Mouse (Mus musculus): ENCODE results near the gene Fli1. TPM values are rescaled to one million over a fixed set of nuclear protein-coding genes. Genes with fewer than 3 reads are reported as not detected.

Fli1 gene
- 6.9 and 8.2 TPM in 2 replicates for polyA plus RNA-seq (2015; fragmentation: Nextera tagmentation; extraction: Ambion mirVana)

DNA sequence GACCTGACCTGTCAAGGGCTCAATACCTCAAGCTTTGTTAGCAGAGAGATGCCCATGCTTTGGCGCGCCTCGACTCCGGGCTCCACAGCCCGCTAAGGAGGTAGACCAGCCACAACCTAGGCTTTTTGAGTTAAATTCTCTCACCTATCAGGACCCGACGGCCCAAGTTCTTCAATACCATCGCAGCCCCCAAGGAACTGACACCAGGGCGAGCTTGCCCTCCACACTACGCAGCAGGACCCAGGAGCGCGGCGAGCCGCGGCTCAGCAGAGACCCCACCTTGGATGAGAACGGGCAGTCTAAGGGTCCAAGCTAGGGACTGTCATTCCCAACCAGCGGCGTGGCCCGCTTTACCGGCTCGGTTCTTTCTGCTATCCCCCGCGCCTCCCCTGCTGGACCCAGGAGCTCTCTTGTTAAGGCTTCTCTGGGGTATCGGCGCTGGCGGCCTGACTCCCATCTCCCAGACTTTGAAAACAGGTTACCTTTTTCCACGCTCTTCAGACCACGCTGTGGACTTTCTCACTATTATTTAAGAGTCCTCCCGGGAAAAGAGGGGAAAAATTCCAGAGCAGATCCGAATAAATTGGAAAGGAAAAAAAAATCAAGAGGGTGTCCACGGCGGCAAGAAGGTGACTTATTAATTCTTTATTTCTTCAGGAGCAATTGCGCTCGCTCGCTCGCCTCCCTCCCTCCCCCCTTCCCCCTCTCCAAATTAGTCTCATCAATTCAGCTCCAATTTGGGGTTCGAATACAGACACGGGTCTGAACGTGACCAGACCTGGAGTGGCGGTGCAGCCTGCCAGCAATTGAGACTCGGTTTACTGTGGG, at the start of gene Fli1:
Gene Fli1 (minus strand): TSS at position 650 of the 828 bp plus-strand sequence.
- H3K4me2 ChIP-seq (ENCODE audit: low read depth, low read length) = peak within 1 kb of the TSS; percentile 65
- ATAC-seq (ENCODE audit: low read depth) = no peak
- H3K27ac ChIP-seq (ENCODE audit: low read length) = 0 out of 2 replicates have a peak within 1 kb of the TSS, but pooled peaks have one; percentile 19
- peak within 1 kb of the TSS; percentile 33; the same call in 1 of the 2 replicates for H3K9ac ChIP-seq (ENCODE audit: low read depth, low read length)
- peak within 1 kb of the TSS; percentile 65 for H3K4me3 ChIP-seq (ENCODE audit: low read depth, low read length)
- H3K27me3 ChIP-seq (ENCODE audit: control insufficient read depth, insufficient read depth, low read depth, low read length) = peaks cover 73% of the 10 kb centered on the region
- no peaks in the 10 kb centered on the region for H3K9me3 ChIP-seq (replicated peaks; ENCODE audit: control insufficient read depth, low read length)
- no peaks in the 10 kb centered on the region for H3K36me3 ChIP-seq (ENCODE audit: control insufficient read depth, insufficient read depth)
- under 1% methylated on average over 41 of the region's 41 CpGs for WGBS (ENCODE audit: insufficient replicate concordance)
- peaks cover 8% of the 10 kb centered on the region for H3K4me1 ChIP-seq (ENCODE audit: control insufficient read depth, low read depth, low read length)

- no peaks in the 10 kb centered on the region for H3K9me3 ChIP-seq (replicated peaks; ENCODE audit: control insufficient read depth, low read length)
- no peak overlapping the region for H3K4me3 ChIP-seq (ENCODE audit: low read depth, low read length)
- no peak overlapping the region; the same call in 1 of the 2 replicates for H3K9ac ChIP-seq (ENCODE audit: low read depth, low read length)
- peak; percentile 75 for ATAC-seq (ENCODE audit: low read depth)
- H3K4me2 ChIP-seq (ENCODE audit: low read depth, low read length) = peak overlapping the region; percentile 25; the same call in 1 of the 2 replicates
- no peaks in the 10 kb centered on the region for H3K36me3 ChIP-seq (ENCODE audit: control insufficient read depth, insufficient read depth)
- no peak overlapping the region for H3K27ac ChIP-seq (ENCODE audit: low read length)
- H3K27me3 ChIP-seq (ENCODE audit: control insufficient read depth, insufficient read depth, low read depth, low read length) = no peaks in the 10 kb centered on the region
- 11% methylated on average over 14 of the region's 14 CpGs for WGBS (ENCODE audit: insufficient replicate concordance)
- H3K4me1 ChIP-seq (ENCODE audit: control insufficient read depth, low read depth, low read length) = peaks cover 2% of the 10 kb centered on the region; the same call in 1 of the 2 replicates
These were observed 49.3 kb upstream of the Fli1 start for GRCm38 (mm10) chr9:32591732-32592582.

DNA sequence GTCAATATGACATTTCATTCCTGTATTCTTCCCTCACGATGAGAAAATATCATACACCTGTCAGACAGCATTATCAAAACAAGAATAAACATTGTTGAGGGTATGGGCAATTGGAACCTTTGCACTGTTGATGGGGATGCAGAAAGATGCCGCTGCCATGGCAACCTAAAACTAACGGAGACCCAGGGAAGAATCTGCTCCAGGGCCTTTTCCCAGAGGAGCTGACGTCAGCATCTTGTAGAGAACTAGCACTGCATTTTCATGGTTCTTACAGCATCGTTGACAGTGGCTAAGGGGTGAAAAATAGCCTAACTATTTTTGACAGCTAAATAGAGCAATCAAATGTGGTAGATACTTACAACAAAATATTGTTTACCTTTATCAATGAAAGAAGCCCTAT, 47.9 kb upstream of the Fli1 start:
- H3K36me3 ChIP-seq (ENCODE audit: control insufficient read depth, insufficient read depth) = no peaks in the 10 kb centered on the region
- 64% methylated on average over 5 of the region's 5 CpGs for WGBS (ENCODE audit: insufficient replicate concordance)
- no peak overlapping the region for H3K9ac ChIP-seq (ENCODE audit: low read depth, low read length)
- no peak overlapping the region for H3K27ac ChIP-seq (ENCODE audit: low read length)
- no peak overlapping the region for H3K4me2 ChIP-seq (ENCODE audit: low read depth, low read length)
- no peak for ATAC-seq (ENCODE audit: low read depth)
- H3K9me3 ChIP-seq (replicated peaks; ENCODE audit: control insufficient read depth, low read length) = no peaks in the 10 kb centered on the region
- H3K4me1 ChIP-seq (ENCODE audit: control insufficient read depth, low read depth, low read length) = peaks cover 2% of the 10 kb centered on the region; the same call in 1 of the 2 replicates
- no peak overlapping the region for H3K4me3 ChIP-seq (ENCODE audit: low read depth, low read length)
- no peaks in the 10 kb centered on the region for H3K27me3 ChIP-seq (ENCODE audit: control insufficient read depth, insufficient read depth, low read depth, low read length)

- Histone ChIP-seq H3K4me2 (ENCODE audit: low read depth, low read length) (no peak overlapping the region), H3K4me1 (ENCODE audit: control insufficient read depth, low read depth, low read length) (peaks cover 2% of the 10 kb centered on the region; the same call in 1 of the 2 replicates), H3K9me3 (replicated peaks; ENCODE audit: control insufficient read depth, low read length) (no peaks in the 10 kb centered on the region), H3K27me3 (ENCODE audit: control insufficient read depth, insufficient read depth, low read depth, low read length) (no peaks in the 10 kb centered on the region), H3K27ac (ENCODE audit: low read length) (no peak overlapping the region), H3K9ac (ENCODE audit: low read depth, low read length) (no peak overlapping the region), H3K36me3 (ENCODE audit: control insufficient read depth, insufficient read depth) (no peaks in the 10 kb centered on the region), H3K4me3 (ENCODE audit: low read depth, low read length) (no peak overlapping the region)
- 5% methylated on average over 8 of the region's 8 CpGs for WGBS (ENCODE audit: insufficient replicate concordance)
- ATAC-seq (ENCODE audit: low read depth) = peak; percentile 44; the same call in 1 of the 2 replicates
These were observed 47.2 kb upstream of the Fli1 start for GRCm38 (mm10) chr9:32589900-32590299.

- Histone ChIP-seq H3K4me3 (ENCODE audit: low read depth, low read length) (no peak overlapping the region), H3K4me1 (ENCODE audit: control insufficient read depth, low read depth, low read length) (no peaks in the 10 kb centered on the region), H3K4me2 (ENCODE audit: low read depth, low read length) (no peak overlapping the region), H3K27ac (ENCODE audit: low read length) (no peak overlapping the region), H3K36me3 (ENCODE audit: control insufficient read depth, insufficient read depth) (no peaks in the 10 kb centered on the region), H3K9ac (ENCODE audit: low read depth, low read length) (no peak overlapping the region), H3K9me3 (replicated peaks; ENCODE audit: control insufficient read depth, low read length) (no peaks in the 10 kb centered on the region), H3K27me3 (ENCODE audit: control insufficient read depth, insufficient read depth, low read depth, low read length) (no peaks in the 10 kb centered on the region; the same call in 1 of the 2 replicates)
- ATAC-seq (ENCODE audit: low read depth) = no peak
- WGBS (ENCODE audit: insufficient replicate concordance) = 39% methylated on average over 7 of the region's 7 CpGs
These were observed 42.7 kb upstream of the Fli1 start for GRCm38 (mm10) chr9:32585357-32585756.

DNA sequence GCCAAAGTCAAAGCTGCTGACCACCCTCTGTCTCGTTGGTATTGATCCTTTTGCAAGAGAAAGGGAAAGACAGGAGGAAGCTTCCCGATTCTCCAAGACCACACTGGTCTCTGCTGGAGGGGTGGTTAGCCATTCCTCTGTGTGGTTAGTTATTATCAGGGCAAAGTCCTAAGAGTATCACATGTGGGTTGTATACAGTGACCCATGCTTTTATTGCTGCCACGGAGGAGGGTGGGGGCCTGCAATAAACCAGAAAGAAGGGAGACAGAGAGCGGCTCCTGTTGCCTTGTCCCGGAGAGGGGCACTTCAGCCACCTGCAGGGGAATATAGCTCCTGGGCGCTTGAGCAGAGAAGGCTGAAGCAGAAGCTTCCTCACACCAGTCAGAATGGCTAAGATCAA, 41.2 kb upstream of the Fli1 start:
- H3K27ac ChIP-seq (ENCODE audit: low read length) = no peak overlapping the region
- no peak overlapping the region for H3K9ac ChIP-seq (ENCODE audit: low read depth, low read length)
- 57% methylated on average over 6 of the region's 6 CpGs for WGBS (ENCODE audit: insufficient replicate concordance)
- H3K27me3 ChIP-seq (ENCODE audit: control insufficient read depth, insufficient read depth, low read depth, low read length) = no peaks in the 10 kb centered on the region; the same call in 1 of the 2 replicates
- no peak overlapping the region for H3K4me2 ChIP-seq (ENCODE audit: low read depth, low read length)
- H3K36me3 ChIP-seq (ENCODE audit: control insufficient read depth, insufficient read depth) = no peaks in the 10 kb centered on the region
- ATAC-seq (ENCODE audit: low read depth) = no peak
- no peaks in the 10 kb centered on the region for H3K9me3 ChIP-seq (replicated peaks; ENCODE audit: control insufficient read depth, low read length)
- H3K4me3 ChIP-seq (ENCODE audit: low read depth, low read length) = no peak overlapping the region
- no peaks in the 10 kb centered on the region for H3K4me1 ChIP-seq (ENCODE audit: control insufficient read depth, low read depth, low read length)

GRCm38 (mm10) chr9:32581851-32582573, 39.4 kb upstream of the Fli1 start:
- Histone ChIP-seq H3K27ac (ENCODE audit: low read length) (no peak overlapping the region), H3K27me3 (ENCODE audit: control insufficient read depth, insufficient read depth, low read depth, low read length) (no peaks in the 10 kb centered on the region; the same call in 1 of the 2 replicates), H3K9me3 (replicated peaks; ENCODE audit: control insufficient read depth, low read length) (no peaks in the 10 kb centered on the region), H3K36me3 (ENCODE audit: control insufficient read depth, insufficient read depth) (no peaks in the 10 kb centered on the region), H3K4me1 (ENCODE audit: control insufficient read depth, low read depth, low read length) (no peaks in the 10 kb centered on the region), H3K4me3 (ENCODE audit: low read depth, low read length) (no peak overlapping the region), H3K9ac (ENCODE audit: low read depth, low read length) (no peak overlapping the region), H3K4me2 (ENCODE audit: low read depth, low read length) (no peak overlapping the region)
- ATAC-seq (ENCODE audit: low read depth) = no peak
- WGBS (ENCODE audit: insufficient replicate concordance) = 15% methylated on average over 11 of the region's 11 CpGs

DNA sequence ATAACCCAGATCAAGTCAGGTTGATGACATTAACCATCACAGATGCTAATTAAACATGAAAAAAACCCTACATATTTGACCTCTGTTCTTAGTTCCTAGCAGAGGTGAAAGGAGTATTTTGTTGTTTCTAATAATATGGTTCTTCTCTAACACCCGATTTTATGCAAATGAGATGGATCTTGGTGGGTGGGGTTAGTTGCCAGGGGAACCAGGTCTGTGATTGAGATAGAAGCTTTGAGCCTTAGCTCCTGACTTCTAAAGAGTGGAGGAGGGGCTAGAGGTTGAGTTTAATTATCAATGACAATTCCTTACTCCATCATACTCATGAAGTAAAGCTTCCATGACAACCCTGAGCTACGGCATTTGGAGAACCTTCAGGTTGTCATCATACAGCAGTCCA, 35.8 kb upstream of the Fli1 start:
- WGBS (ENCODE audit: insufficient replicate concordance) = 61% methylated on average over 2 of the region's 2 CpGs
- no peaks in the 10 kb centered on the region; the same call in 1 of the 2 replicates for H3K27me3 ChIP-seq (ENCODE audit: control insufficient read depth, insufficient read depth, low read depth, low read length)

More for the DNA sequence above, 35.8 kb upstream of the Fli1 start:
- no peak overlapping the region for H3K9ac ChIP-seq (ENCODE audit: low read depth, low read length)
- H3K36me3 ChIP-seq (ENCODE audit: control insufficient read depth, insufficient read depth) = no peaks in the 10 kb centered on the region
- H3K4me1 ChIP-seq (ENCODE audit: control insufficient read depth, low read depth, low read length) = no peaks in the 10 kb centered on the region
- H3K27ac ChIP-seq (ENCODE audit: low read length) = no peak overlapping the region
- no peak overlapping the region for H3K4me2 ChIP-seq (ENCODE audit: low read depth, low read length)
- no peaks in the 10 kb centered on the region for H3K9me3 ChIP-seq (replicated peaks; ENCODE audit: control insufficient read depth, low read length)
- ATAC-seq (ENCODE audit: low read depth) = no peak
- H3K4me3 ChIP-seq (ENCODE audit: low read depth, low read length) = no peak overlapping the region
